Mouse (Mus musculus) right cerebral cortex, postnatal 25 days (tissue): Measurements from ENCODE around the gene Msantd2.

Source experiments
- DNase-seq: peaks from one replicate; pipeline ENCODE4 v3.0.0; 2022

Gene Msantd2

GRCm38 (mm10) chr9:37543869-37544440 lies 54.8 kb downstream of the Msantd2 start:
- DNase-seq: no peak

GRCm38 (mm10) chr9:37544447-37545165 lies 55.5 kb downstream of the Msantd2 start:
- DNase-seq: peak; percentile 77

GRCm38 (mm10) chr9:37545166-37545610 lies 56.1 kb downstream of the Msantd2 start:
- no peak for DNase-seq

GRCm38 (mm10) chr9:37545847-37546452 lies 56.8 kb downstream of the Msantd2 start:
- DNase-seq: no peak

- no peak for DNase-seq
Observed at GRCm38 (mm10) chr9:37546889-37547288, 57.8 kb downstream of the Msantd2 start.

GRCm38 (mm10) chr9:37550435-37550834 lies 61.3 kb downstream of the Msantd2 start:
- DNase-seq: no peak

GRCm38 (mm10) chr9:37551751-37552531 lies 62.8 kb downstream of the Msantd2 start:
- peak; percentile 37 for DNase-seq

GRCm38 (mm10) chr9:37552536-37553293 lies 63.6 kb downstream of the Msantd2 start, which contains the start of gene Nrgn:
Nrgn (minus strand) TSS chr9:37552904.
- DNase-seq: peak; percentile 87

GRCm38 (mm10) chr9:37554279-37554678 lies 65.2 kb downstream of the Msantd2 start:
- no peak for DNase-seq

GRCm38 (mm10) chr9:37554838-37555748 lies 66.0 kb downstream of the Msantd2 start, which contains the start of gene Siae:
Siae (plus strand) TSS chr9:37555698.
- DNase-seq: peak; percentile 67

GRCm38 (mm10) chr9:37556366-37556765 lies 67.2 kb downstream of the Msantd2 start:
- DNase-seq: peak; percentile 35

- DNase-seq: no peak
Observed at GRCm38 (mm10) chr9:37560617-37561016, 71.5 kb downstream of the Msantd2 start.

- no peak for DNase-seq
Observed at GRCm38 (mm10) chr9:37563805-37564204, 74.7 kb downstream of the Msantd2 start.

GRCm38 (mm10) chr9:37567019-37567418 lies 77.9 kb downstream of the Msantd2 start:
- no peak for DNase-seq

GRCm38 (mm10) chr9:37567454-37567853 lies 78.3 kb downstream of the Msantd2 start:
- no peak for DNase-seq

- peak; percentile 62 for DNase-seq
Observed at GRCm38 (mm10) chr9:37567892-37568604, 78.9 kb downstream of the Msantd2 start.

GRCm38 (mm10) chr9:37568605-37569214 lies 79.6 kb downstream of the Msantd2 start:
- no peak for DNase-seq

- DNase-seq: no peak
Observed at GRCm38 (mm10) chr9:37569231-37569835, 80.2 kb downstream of the Msantd2 start.

- DNase-seq: no peak
Observed at GRCm38 (mm10) chr9:37572204-37572876, 83.2 kb downstream of the Msantd2 start.
